ENCODE assay signal across 16 mouse cellular contexts in the genomic region with DNA sequence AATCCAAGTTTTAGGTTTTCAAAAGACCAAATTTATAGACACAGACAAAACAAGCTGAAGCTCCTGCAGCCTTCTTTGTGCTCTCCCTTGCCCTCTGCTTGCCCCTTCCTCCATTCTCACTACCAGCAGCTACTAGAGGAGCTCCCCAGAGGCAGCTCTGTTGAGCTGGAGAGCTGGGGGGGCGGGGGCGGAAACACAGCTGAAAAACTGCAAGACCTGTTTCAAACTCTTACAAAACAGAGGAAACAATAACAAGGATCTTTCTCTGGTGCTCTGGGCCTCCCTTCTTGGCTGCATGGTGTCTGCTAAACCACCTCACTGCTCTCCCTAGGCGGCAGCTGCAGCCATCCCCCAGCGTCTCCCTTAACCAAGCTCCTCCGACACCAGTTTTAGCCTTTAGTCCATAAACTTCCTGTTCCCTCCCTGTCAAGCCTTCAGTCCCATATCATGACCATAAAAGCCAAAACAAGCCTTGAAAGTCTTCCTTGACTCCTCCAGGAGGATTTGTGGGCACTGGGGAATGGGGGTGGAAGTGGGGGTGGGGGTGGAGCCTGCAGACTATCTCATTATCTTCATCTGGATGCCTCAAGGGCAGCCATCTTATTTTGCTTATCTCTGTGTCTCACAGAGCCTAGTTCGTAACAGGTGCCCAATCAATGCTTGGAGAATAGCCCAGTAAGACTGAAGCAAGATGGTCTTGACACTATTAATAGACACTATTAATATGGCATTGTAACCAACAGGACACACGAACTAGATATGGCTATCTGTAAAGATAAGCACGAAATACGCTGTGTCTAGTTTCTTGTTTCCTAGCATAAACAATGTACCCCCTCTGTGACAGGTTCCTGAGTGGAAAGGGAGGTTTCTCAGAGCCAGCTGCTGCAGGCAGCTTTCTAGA. TPM values are rescaled to one million over a fixed set of nuclear protein-coding genes. Genes with fewer than 3 reads are reported as not detected.
DNase-seq lines count a peak whose midpoint lies in the region; ATAC-seq and TF ChIP-seq lines count a peak whose summit lies in the region.
"Had no signal": no experiment of that assay in that cellular context is flagged by ENCODE, and none has a peak within 500 bp of the region (broad histone marks: within the 10 kb centered on the region; RNA-seq: fewer than 3 reads in every experiment).

No protein-coding gene starts in this region.

- H3K9ac ChIP-seq in liver, embryonic 14.5 days (replicated peaks) = no peak overlapping the region
- H3K9ac ChIP-seq: heart, embryonic 13.5 days; neural tube, embryonic 12.5 days had no signal

- peak overlapping the region; percentile 24; the same call in 1 of the 2 replicates for H3K27ac ChIP-seq in gastrocnemius, adult 2 months
- no peak overlapping the region for H3K27ac ChIP-seq in liver, embryonic 14.5 days
- no peak overlapping the region for H3K27ac ChIP-seq in embryonic facial prominence, embryonic 10.5 days (replicated peaks)
- H3K27ac ChIP-seq: heart, embryonic 13.5 days; hindbrain, postnatal 0 days; neural tube, embryonic 12.5 days had no signal

- DNase-seq in gastrocnemius, adult 2 months = no peak
- no peak for DNase-seq in gastrocnemius, adult 8-10 months (ENCODE audit: low spot score in 2 of 2)
- peak; percentile 57 to 73 for DNase-seq in spleen, postnatal 36 days (ENCODE audit: low spot score in 2 of 2)
- DNase-seq in spleen, adult 12 weeks (ENCODE audit: low spot score) = no peak
- DNase-seq in liver, embryonic 14.5 days (ENCODE audit: low read depth in 3 of 3, low spot score in 3 of 3) = no peak
- peak; percentile 50 for DNase-seq in thymus, postnatal 4 days
- no peak for DNase-seq in embryonic facial prominence, embryonic 10.5 days (ENCODE audit: low spot score)
- no peak for DNase-seq in cerebellum, postnatal 25 days
- DNase-seq: adrenal gland, postnatal 36 days; cerebellum, adult 11 months; lung, adult 2 months had no signal

- H3K4me1 ChIP-seq in liver, embryonic 14.5 days (replicated peaks; ENCODE audit: control insufficient read depth in 2 of 2, insufficient read depth in 2 of 2, low read length in 1 of 2) = peaks cover 0 to 29% of the 10 kb centered on the region in 2 experiments; a peak in 3 of 4 replicates
- peaks cover 9% of the 10 kb centered on the region; the same call in 1 of the 2 replicates for H3K4me1 ChIP-seq in embryonic facial prominence, embryonic 10.5 days
- H3K4me1 ChIP-seq: neural tube, embryonic 12.5 days had no signal

- ATAC-seq in liver, embryonic 14.5 days (ENCODE audit: insufficient read depth) = no peak
- ATAC-seq: forebrain, embryonic 14.5 days; hindbrain, postnatal 0 days; midbrain, embryonic 16.5 days had no signal

- no peaks in the 10 kb centered on the region for H3K36me3 ChIP-seq in liver, embryonic 14.5 days (replicated peaks; ENCODE audit: control insufficient read depth, insufficient read depth, low read depth)
- no peaks in the 10 kb centered on the region for H3K36me3 ChIP-seq in embryonic facial prominence, embryonic 10.5 days (replicated peaks)
- H3K36me3 ChIP-seq: heart, embryonic 13.5 days; neural tube, embryonic 12.5 days had no signal

- no peak for TF ChIP-seq CTCF in gastrocnemius, adult 2 months (IDR thresholded peaks at IDR 0.05)
- TF ChIP-seq CTCF in liver, embryonic 14.5 days (IDR thresholded peaks at IDR 0.05; ENCODE audit: low read depth) = no peak

- no peaks in the 10 kb centered on the region for H3K9me3 ChIP-seq in liver, embryonic 14.5 days (ENCODE audit: control insufficient read depth, low read length)
- no peaks in the 10 kb centered on the region for H3K9me3 ChIP-seq in embryonic facial prominence, embryonic 10.5 days
- H3K9me3 ChIP-seq: heart, embryonic 13.5 days; neural tube, embryonic 12.5 days had no signal

- peak overlapping the region; percentile 6; the same call in 1 of the 2 replicates for H3K4me2 ChIP-seq in liver, embryonic 14.5 days (ENCODE audit: low read depth)
- H3K4me2 ChIP-seq: heart, embryonic 13.5 days; neural tube, embryonic 12.5 days had no signal

- H3K27me3 ChIP-seq in liver, embryonic 14.5 days (ENCODE audit: control insufficient read depth, insufficient read depth, low read length) = no peaks in the 10 kb centered on the region
- H3K27me3 ChIP-seq in embryonic facial prominence, embryonic 10.5 days (replicated peaks; ENCODE audit: low read depth, poor library complexity, severe bottlenecking) = peaks cover 83% of the 10 kb centered on the region
- H3K27me3 ChIP-seq: heart, embryonic 13.5 days; neural tube, embryonic 12.5 days had no signal

- intact Hi-C loops in gastrocnemius, adult 2 months (cut with DNase I) = no loop called here

- no peak overlapping the region for H3K4me3 ChIP-seq in gastrocnemius, adult 2 months
- H3K4me3 ChIP-seq in liver, embryonic 14.5 days (ENCODE audit: insufficient read depth in 1 of 2, low read depth in 2 of 2, low read length in 2 of 2) = no peak overlapping the region
- H3K4me3 ChIP-seq in embryonic facial prominence, embryonic 10.5 days = no peak overlapping the region
- H3K4me3 ChIP-seq: heart, embryonic 13.5 days; neural tube, embryonic 12.5 days had no signal

- 30% methylated on average over 9 of the region's 9 CpGs for WGBS in liver, embryonic 14.5 days (ENCODE audit: insufficient replicate concordance)
- 70% methylated on average over 9 of the region's 9 CpGs for WGBS in embryonic facial prominence, embryonic 10.5 days

- TF ChIP-seq EP300 in liver, embryonic 14.5 days (IDR thresholded peaks at IDR 0.05; ENCODE audit: low read depth) = no peak

RNA-seq across cellular contexts. Expression of a gene that starts 45.2 kb away (rescaled TPM):
- total RNA-seq in gastrocnemius, adult 2 months (2021) = 10 to 100 TPM; 33.7 to 38.2 TPM
- total RNA-seq in gastrocnemius, adult 8-10 months (2022) = 10 to 100 TPM; 36.7 to 39.6 (median 38.5) TPM
- polyA plus RNA-seq in liver, embryonic 14.5 days (2012; rRNA removed) = 14.3 and 16.8 TPM in 2 replicates
- 35.5 and 41.9 TPM in 2 replicates for polyA plus RNA-seq in liver, embryonic 14.5 days (2014; fragmentation: Nextera tagmentation; extraction: Ambion mirVana)
- polyA plus RNA-seq in embryonic facial prominence, embryonic 10.5 days (2016; fragmentation: Nextera tagmentation; extraction: Ambion mirVana) = 89.6 TPM in 2 replicates

Comparison
In these comparisons a context has a peak if more than half of its experiments do, and no peak if none do; other contexts are left out.
1. DNase-seq: peak in spleen, postnatal 36 days (2 of 2) and thymus, postnatal 4 days (single experiment); none in gastrocnemius, adult 2 months (single experiment), gastrocnemius, adult 8-10 months (0 of 2), spleen, adult 12 weeks (single experiment), liver, embryonic 14.5 days (0 of 3), embryonic facial prominence, embryonic 10.5 days (single experiment) and cerebellum, postnatal 25 days (0 of 2).